Mouse (Mus musculus) adrenal gland, postnatal 10 days (tissue): ENCODE measurements around the gene Adck1. TPM values are rescaled to one million over a fixed set of nuclear protein-coding genes. Genes with fewer than 3 reads are reported as not detected.
"Not testable (repeated sequence)": the region's sequence is repeated elsewhere in the genome, so short reads cannot be mapped to it uniquely, and the experiment has no call there.

ENCODE experiments used
- DNase-seq: peaks from one replicate; pipeline ENCODE4 v3.0.0; 2021; ENCODE audit warnings: mixed read lengths
- total RNA-seq, 2 experiments: library from RNA; stranded (reverse); gene quantifications; 2 replicates each; pipeline ENCODE4 v1.2.3; 2021

Gene Adck1
- total RNA-seq, 2 experiments from 2014 or later = 23.3 to 27.9 TPM

DNA sequence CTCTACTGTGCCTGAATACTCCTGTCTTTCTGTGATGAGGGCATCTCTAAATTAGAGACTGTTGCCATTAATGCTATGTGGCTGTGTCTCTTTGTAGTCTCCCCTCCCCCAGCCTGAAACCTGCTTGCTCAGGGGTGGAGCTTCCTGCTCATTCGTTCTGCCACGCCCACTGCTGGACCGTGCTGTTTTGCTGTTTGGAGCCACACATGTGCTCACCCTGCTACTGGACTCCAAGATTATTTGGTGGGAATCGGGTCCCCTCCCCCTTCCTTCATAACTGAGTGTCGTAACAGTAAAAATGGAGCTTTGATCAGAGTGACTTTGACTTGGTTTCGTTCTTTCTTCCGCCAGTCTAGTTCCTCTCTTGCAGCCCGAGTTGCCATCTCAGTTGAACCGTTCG lies 111.5 kb downstream of the Adck1 start:
- not testable (repeated sequence) for DNase-seq

DNA sequence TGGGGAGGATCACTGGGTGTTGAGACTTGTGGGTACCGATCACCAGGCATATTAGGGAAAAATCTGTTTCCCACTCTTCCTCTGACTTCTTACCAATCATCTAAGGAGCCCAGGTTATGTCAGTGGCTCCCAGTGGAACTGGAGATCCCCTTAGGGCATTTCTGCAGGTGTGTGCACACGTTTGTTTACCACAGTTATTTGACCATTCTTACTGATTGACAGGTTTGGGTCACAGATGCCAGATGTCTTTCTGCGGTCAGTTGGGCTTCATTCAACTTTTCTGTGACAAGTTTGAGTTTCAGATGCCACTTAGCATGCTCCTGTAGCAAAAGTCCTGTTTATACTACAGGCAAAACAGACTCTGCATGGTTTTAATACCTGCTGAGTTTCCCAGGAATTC lies 112.5 kb downstream of the Adck1 start:
- no peak for DNase-seq

DNA sequence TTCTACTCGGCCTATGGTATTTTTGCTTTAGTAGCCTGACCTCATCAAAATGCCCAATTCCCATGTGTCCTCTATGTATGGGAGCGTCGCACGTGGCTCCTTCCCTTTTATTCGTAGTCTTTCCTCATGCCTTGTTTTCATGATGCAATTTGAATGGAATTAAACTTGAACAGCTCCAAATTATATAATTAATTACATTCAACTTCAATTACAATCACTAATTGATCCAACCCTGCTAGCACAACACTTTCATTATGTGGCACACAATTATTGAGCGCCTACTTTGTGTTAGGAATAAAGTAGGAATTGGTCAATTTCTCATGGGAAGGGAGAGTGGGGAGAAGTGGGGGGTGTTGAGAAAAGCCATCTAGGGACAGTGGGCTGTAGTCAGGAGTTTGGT lies 113.4 kb downstream of the Adck1 start:
- no peak for DNase-seq

DNA sequence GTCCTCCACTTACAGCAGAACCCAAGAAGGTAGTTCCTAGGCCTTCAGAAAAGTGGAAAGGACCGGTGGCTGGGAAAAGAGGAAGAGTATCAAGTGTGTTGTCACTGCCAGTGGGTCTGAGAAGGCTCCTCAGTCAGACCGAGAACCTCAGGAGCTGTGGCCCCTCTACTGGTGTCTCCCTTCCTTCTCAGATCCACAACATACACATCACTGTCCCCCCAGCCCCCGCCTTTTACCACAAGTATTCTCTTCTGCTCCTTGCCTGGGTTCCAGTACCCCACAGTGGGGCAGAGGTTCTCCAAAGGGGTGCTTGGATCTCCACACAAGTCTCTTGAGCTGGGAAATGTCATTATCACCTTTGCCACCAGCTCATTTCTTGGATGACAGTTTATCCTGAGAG lies 115.5 kb downstream of the Adck1 start:
- DNase-seq = no peak

DNA sequence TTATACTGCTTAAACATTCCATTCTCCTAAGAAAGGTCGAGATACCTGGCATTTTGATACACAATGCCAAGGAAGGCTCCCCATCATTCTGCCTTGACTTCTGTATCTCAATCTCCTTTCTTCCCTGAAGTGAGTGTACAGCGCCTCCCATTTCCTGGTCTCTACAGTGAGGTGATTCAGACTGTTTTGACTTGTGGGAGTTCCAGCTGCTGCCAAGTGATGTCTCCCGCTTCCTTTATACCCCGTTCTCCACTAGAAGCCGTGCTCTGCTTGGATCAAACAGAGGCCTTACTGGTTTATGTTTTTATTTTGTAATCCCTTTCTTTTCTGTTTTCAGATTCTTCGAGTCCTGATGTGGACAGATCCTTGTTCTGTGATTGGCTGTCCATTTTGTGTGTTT lies 116.3 kb downstream of the Adck1 start:
- DNase-seq = no peak

DNA sequence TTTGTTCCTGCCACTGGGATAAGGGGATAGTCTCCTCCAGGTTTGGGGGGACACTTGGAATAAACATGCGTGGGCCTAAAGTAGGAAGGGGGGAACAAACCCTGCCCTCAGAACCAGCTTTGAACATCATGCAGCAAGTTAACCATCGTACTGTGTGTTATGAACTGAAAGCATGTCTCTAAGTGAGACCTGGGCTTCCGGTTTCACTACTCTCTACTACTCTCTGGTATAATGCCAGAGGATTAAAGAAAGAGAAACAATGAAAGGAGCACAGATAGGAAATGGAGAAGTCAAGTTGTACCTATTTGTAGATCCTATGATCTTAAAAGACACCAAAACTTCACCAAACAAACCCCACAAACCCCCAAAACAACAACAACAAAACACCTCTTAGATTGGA lies 121.3 kb downstream of the Adck1 start:
- DNase-seq = no peak

DNA sequence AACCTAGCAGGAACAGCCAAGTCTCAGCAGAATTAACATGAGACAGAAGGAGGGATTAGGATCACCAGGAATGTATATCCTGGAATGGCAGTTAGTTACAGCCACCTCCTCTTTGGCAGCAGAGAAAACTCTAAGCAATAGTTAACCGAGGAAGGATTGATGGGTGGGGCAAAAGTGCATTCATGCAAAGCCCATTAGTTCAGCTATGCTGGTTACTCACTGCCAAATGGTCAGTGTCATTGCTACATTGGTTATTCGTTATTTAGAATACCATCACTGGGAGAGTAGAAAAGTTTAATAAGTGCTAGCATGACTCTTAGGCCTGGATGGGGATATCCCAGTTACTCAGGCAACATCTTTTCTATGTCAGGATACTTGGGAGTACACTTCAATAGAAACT lies 130.5 kb downstream of the Adck1 start:
- no peak for DNase-seq

Other genes starting within 250 kb of the Adck1 start
- gene Gm10436, start 178.4 kb upstream of the Adck1 start, total RNA-seq = not detected
- gene Gm8332, start 110.5 kb upstream of the Adck1 start, total RNA-seq = not detected
- gene Gm5662, start 86.1 kb upstream of the Adck1 start, total RNA-seq = not detected
- gene Gm5039, start 36.5 kb upstream of the Adck1 start, total RNA-seq = not detected